Mouse (Mus musculus) lung, postnatal 0 days (tissue): ENCODE data around the gene Myl9. TPM values are rescaled to one million over a fixed set of nuclear protein-coding genes. Genes with fewer than 3 reads are reported as not detected.
A peak's percentile ranks its signal among the peaks of the same experiment; 100 is the strongest.

Experiments
- ATAC-seq: fragments of 200-750 bp; cut with Nextera tagmentation; 2 replicates; pipeline ENCODE4 v1.8.0; 2017; ENCODE audit warnings: moderate library complexity
- DNase-seq: peaks from one replicate; pipeline ENCODE4 v3.0.0-alpha.2; 2016; ENCODE audit warnings: low spot score
- H3K27ac ChIP-seq: fragments of 300-500 bp; sonication (generic); 2 replicates; pipeline ENCODE4 v1.5.1; 2014; ENCODE audit warnings: antibody characterized with exemption, mild to moderate bottlenecking, low read length, mixed read lengths
- H3K27me3 ChIP-seq: fragments of 300-500 bp; sonication (generic); replicated peaks from 2 replicates; pipeline ENCODE4 v1.6.1; 2014; ENCODE audit warnings: low read length, mixed read lengths; ENCODE audit not compliant: insufficient read depth
- H3K36me3 ChIP-seq: fragments of 300-500 bp; sonication (generic); 2 replicates; pipeline ENCODE4 v1.6.1; 2014; ENCODE audit warnings: low read length, mixed read lengths; ENCODE audit not compliant: insufficient read depth
- H3K4me1 ChIP-seq: fragments of 300-500 bp; sonication (generic); 2 replicates; pipeline ENCODE4 v1.6.1; 2014; ENCODE audit warnings: antibody characterized with exemption, low read depth, low read length, mixed read lengths; ENCODE audit not compliant: insufficient read depth
- H3K4me2 ChIP-seq: fragments of 300-500 bp; sonication (generic); replicated peaks from 2 replicates; pipeline ENCODE4 v1.6.1; 2014; ENCODE audit warnings: low read depth, mild to moderate bottlenecking, low read length, moderate library complexity, mixed read lengths
- H3K4me3 ChIP-seq: fragments of 300-500 bp; sonication (generic); 2 replicates; pipeline ENCODE4 v1.5.1; 2014; ENCODE audit warnings: low read depth, low read length
- H3K9ac ChIP-seq: fragments of 300-500 bp; sonication (generic); replicated peaks from 2 replicates; pipeline ENCODE4 v1.6.1; 2014; ENCODE audit warnings: low read depth, mild to moderate bottlenecking
- H3K9me3 ChIP-seq: fragments of 300-500 bp; sonication (generic); 2 replicates; pipeline ENCODE4 v1.6.1; 2016; ENCODE audit warnings: low read length, mixed read lengths
- CTCF ChIP-seq: IDR thresholded peaks from 2 replicates; pipeline ENCODE4 v1.5.1; 2016; ENCODE audit warnings: antibody characterized with exemption, mild to moderate bottlenecking
- EP300 ChIP-seq: IDR thresholded peaks from 2 replicates; pipeline ENCODE4 v1.6.1; 2016; ENCODE audit warnings: antibody characterized with exemption, mild to moderate bottlenecking, control low read depth
- WGBS: fragments of 180-500 bp; shearing (Covaris S2); extraction: QIAGEN DNeasy Blood & Tissue Kit; methylation state at CpG from one replicate; pipeline ENCODE4 v1.1.7; 2014; 5-methylcytosine and 5-hydroxymethylcytosine counted together
- polyA plus RNA-seq: library from polyadenylated mRNA; unstranded; fragments of >200 nt; fragmentation: Nextera tagmentation; extraction: Ambion mirVana; gene quantifications from 2 replicates; pipeline ENCODE4 v1.2.1, GENCODE M21; 2015

Myl9 gene
- polyA plus RNA-seq, 1 experiment from 2014 or later, result 222 TPM

DNA sequence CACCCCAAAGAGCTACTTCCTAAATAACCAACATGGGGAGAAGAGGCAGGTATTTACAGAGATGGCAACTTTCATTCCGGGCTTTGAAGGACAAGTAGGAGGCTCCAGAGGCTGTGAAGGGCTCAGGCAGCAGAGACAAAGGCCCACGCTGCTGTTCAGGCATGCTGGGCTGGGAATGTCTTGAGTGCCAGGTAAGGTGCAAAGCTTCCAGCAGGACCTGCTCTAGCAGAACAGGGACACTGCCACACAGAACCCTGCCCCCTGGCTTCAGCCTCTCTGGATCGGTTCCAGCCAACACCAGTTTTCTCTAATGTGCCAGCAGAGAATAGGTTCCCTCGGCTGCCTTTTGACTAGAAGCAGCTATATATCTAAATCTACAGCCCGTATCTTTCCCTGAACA is 8.1 kb upstream of the Myl9 start:
- no peak for ATAC-seq
- no peak overlapping the region for H3K27ac ChIP-seq
- no peak for TF ChIP-seq CTCF
- no peak for TF ChIP-seq EP300
- H3K4me1 ChIP-seq, result no peaks in the 10 kb centered on the region
- 61% methylated on average over 5 of the region's 5 CpGs for WGBS
- H3K27me3 ChIP-seq, result no peaks in the 10 kb centered on the region
- H3K4me2 ChIP-seq, result no peak overlapping the region
- H3K9me3 ChIP-seq, result no peaks in the 10 kb centered on the region
- no peak overlapping the region for H3K4me3 ChIP-seq
- H3K36me3 ChIP-seq, result 0 out of 2 replicates have a peak, but pooled peaks cover 8% of the 10 kb centered on the region
- no peak for DNase-seq
- no peak overlapping the region for H3K9ac ChIP-seq

DNA sequence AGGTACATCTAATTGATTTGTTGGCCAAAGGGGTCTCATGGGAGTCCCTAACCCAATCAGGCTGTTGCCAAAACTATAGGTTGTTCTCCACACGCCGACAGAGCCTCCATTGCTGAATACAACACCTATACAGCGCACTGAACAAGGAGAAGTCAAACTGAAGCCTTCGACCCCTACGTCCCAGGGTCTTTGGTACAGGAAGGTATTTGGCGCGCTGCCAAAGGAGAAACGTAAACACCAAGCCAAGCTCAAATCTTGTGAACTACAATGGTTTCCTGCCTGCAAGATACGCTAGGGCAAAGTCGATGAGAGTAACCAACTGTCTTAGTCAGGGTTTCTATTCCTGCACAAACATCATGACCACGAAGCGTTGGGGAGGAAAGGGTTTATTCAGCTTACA is 5.9 kb upstream of the Myl9 start:
- Histone ChIP-seq H3K9ac (no peak overlapping the region), H3K4me2 (no peak overlapping the region), H3K27ac (no peak overlapping the region), H3K9me3 (no peaks in the 10 kb centered on the region), H3K4me1 (no peaks in the 10 kb centered on the region), H3K27me3 (no peaks in the 10 kb centered on the region), H3K36me3 (no peaks in the 10 kb centered on the region), H3K4me3 (no peak overlapping the region)
- DNase-seq, result no peak
- ATAC-seq, result no peak
- WGBS, result 42% methylated on average over 12 of the region's 12 CpGs
- no peak for TF ChIP-seq EP300
- no peak for TF ChIP-seq CTCF

DNA sequence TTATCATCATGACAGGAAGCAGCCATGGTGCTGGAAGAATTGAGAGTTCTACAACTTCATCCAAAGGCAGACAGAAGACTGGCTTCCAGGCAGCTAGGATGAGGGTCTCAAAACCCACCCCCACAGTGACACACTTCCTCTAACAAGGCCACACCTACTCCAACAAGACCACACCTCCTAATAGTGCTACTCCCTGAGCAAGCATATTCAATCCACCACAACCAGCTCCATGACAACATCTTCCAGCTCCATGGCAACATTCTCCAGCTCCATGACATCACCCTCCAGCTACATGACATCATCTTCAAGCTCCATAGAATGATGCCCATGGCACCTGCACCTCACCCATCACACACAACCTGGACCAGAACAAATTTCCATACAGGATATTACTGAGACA is 1.8 kb upstream of the Myl9 start:
- Histone ChIP-seq H3K9me3 (no peaks in the 10 kb centered on the region), H3K27me3 (no peaks in the 10 kb centered on the region), H3K36me3 (no peaks in the 10 kb centered on the region), H3K4me2 (no peak overlapping the region), H3K27ac (no peak overlapping the region), H3K9ac (no peak overlapping the region), H3K4me3 (no peak overlapping the region), H3K4me1 (peaks cover 3% of the 10 kb centered on the region; the same call in 1 of the 2 replicates)
- TF ChIP-seq EP300, result no peak
- no peak for TF ChIP-seq CTCF
- no peak for DNase-seq
- ATAC-seq, result no peak

DNA sequence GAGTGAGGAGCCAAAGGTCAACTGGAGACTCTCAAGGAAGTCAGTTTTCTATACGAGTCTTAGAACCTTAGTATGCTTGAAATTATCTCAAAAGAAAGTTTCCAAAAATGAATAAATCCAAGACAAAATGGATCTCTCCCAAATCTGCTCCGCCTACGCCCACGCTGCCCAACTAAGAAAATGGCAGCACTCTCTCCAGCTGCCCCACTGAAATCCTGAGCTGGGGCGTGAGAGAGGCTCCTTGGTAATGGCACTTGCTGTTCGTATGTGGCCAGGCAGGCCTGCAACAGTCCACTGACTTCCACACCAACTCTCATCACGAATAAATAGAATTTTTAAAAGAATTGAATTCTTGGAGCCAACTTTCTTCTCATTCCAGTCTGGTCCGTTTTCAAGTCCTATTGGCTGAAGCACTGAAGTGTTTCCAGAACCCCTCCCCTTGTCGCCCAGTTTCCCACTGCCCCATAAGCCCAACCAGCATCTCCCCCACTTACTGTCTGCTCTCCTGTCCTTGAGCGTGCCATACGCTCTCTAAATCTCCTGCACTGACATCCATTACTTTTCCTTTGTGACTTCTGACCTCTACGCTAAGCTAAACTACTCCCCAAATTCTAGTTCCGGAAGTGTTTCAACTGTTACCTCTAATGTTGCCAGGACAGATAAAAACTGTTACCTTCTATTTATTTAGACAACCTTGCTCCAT is 1.0 kb upstream of the Myl9 start:
- DNase-seq (no peak), ATAC-seq (no peak)
- Histone ChIP-seq H3K9ac (no peak overlapping the region; the same call in 1 of the 2 replicates), H3K4me2 (peak overlapping the region; percentile 57; the same call in 1 of the 2 replicates), H3K9me3 (no peaks in the 10 kb centered on the region), H3K27me3 (no peaks in the 10 kb centered on the region), H3K4me3 (peak overlapping the region; percentile 29; the same call in 1 of the 2 replicates), H3K36me3 (no peaks in the 10 kb centered on the region), H3K27ac (peak overlapping the region; percentile 73), H3K4me1 (peaks cover 3% of the 10 kb centered on the region; the same call in 1 of the 2 replicates)
- no peak for TF ChIP-seq EP300
- no peak for TF ChIP-seq CTCF
- 69% methylated on average over 13 of the region's 13 CpGs for whole genome bisulfite sequencing

DNA sequence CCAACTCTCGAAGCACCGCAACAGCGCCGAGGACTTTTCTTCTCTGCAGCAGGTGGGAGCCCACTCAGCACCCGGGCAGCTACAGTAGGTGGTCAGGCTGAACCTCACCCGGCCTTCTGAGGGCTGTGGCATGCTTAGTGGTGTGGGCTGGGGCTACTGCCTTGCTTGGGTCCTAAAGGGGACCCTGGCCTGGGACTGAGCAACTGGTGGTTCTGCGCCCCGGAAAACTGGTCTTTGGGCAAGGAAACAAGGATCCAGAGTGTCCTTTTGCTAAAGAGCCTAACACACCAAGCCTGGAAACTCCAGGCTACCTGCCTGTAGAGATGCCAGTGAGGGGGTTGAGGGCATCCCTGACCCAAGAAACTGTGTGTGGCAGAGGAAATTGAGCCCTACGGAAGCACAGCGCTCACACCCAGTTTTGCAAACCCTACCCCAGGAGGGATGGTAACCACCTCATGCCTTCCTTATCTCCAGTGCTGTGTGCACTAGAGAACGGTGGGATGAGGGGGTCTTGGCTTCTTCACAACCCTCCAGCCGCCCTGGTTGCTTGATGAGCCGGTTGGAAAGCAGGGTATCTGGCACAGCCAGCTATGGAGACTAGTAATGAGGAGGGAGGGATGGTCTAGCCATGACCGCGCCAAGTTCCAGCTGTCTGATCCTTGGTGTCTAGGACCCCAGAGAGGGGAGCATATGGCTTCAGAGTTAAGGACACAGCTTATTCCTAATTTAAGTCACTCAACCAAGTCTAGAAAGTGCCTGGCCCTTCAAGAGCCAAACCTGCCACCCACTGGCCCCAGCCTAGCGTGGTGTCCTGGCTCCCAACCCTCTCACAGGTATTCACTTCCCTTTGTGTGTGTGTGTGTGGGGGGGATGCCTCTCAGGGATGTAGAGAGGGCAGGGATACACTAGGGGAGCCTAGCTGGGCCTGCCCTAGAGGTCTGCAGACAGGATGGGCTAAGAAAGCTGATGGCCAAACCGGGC is 525 bp downstream of the Myl9 start:
- Histone ChIP-seq H3K4me3 (peak overlapping the region; percentile 29), H3K4me1 (peaks cover 3% of the 10 kb centered on the region; the same call in 1 of the 2 replicates), H3K27ac (peak overlapping the region; percentile 40; the same call in 1 of the 2 replicates), H3K9me3 (no peaks in the 10 kb centered on the region), H3K4me2 (peak overlapping the region; percentile 57), H3K27me3 (no peaks in the 10 kb centered on the region), H3K36me3 (no peaks in the 10 kb centered on the region), H3K9ac (0 out of 2 replicates have a peak overlapping the region, but pooled peaks have one; percentile 19)
- no peak for TF ChIP-seq CTCF
- TF ChIP-seq EP300, result no peak
- 27% methylated on average over 17 of the region's 17 CpGs for WGBS
- DNase-seq (no peak), ATAC-seq (no peak)

DNA sequence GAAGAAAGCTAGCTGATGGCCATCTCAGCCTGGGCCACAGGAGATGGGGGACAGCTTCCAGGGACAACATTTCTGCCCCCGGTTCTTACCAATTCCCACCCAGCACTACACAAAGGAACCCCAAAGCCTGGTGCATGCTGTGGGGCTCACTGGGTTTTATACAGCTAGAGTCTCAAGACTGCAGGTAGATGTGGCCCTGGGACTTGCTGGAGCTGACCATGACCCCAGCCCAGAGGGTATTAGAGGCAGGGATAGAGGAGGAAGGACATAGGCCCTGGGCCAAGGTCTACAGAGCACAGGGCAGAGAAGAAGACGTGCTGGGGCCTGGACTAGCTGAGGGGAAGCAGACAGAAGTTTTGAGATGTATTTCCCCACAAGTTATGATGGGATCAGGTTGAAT is 1.7 kb downstream of the Myl9 start:
- WGBS, result 73% methylated on average over 2 of the region's 2 CpGs
- no peak for DNase-seq
- Histone ChIP-seq H3K4me2 (no peak overlapping the region), H3K27ac (no peak overlapping the region), H3K9ac (no peak overlapping the region), H3K4me3 (no peak overlapping the region), H3K36me3 (no peaks in the 10 kb centered on the region), H3K27me3 (no peaks in the 10 kb centered on the region), H3K4me1 (peaks cover 6% of the 10 kb centered on the region; the same call in 1 of the 2 replicates), H3K9me3 (no peaks in the 10 kb centered on the region)
- no peak for TF ChIP-seq EP300
- TF ChIP-seq CTCF, result no peak
- ATAC-seq, result no peak
